Mouse (Mus musculus): ENCODE measurements around the gene Chn1. TPM values are rescaled to one million over a fixed set of nuclear protein-coding genes. Genes with fewer than 3 reads are reported as not detected.

Gene Chn1
- polyA plus RNA-seq, 1 experiment from 2014 or later: 116 TPM

DNA sequence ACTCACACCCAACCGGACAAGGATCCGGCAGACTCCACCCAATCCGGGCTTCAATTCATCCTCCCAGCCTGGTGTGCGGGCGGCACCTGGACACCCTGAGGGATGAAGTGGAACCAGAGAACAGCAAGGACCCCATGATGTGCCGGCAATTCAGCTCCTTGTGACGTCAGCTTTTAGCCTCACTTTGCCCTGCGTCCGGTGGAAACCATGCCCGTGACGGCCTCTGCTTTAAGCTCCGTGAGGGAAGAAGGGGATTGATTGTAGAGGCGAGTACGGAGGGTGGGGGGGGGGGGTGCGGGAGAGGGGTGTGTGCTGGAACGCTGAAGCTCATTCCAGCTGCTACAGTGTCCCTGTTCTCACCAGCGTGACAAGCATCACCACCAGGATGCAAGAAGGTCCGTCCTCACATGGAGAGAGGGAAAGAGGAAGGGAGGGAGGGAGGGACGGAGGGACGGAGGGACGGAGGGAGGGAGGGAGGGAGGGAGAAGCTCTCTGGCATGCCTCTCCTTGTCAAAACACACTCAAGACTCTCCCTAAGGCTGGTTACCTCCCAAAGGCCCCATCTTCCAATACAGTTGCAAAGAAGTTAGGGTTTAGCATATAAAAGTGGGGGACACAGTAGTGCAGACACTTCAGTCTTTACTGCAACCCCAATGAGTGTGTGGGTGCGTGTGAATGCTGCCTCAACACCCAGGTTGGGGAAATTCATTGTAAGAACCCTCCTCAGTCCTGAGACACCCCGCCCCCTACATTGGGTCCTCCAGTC, 214.1 kb downstream of the Chn1 start:
- no peaks in the 10 kb centered on the region for H3K27me3 ChIP-seq (ENCODE audit: control insufficient read depth, insufficient read depth, low read length)
- no peaks in the 10 kb centered on the region for H3K9me3 ChIP-seq (ENCODE audit: control insufficient read depth, low read length)
- H3K4me3 ChIP-seq (ENCODE audit: low read depth, low read length): peak overlapping the region; percentile 24
- H3K4me2 ChIP-seq (ENCODE audit: low read depth): peak overlapping the region; percentile 67
- peak; percentile 43 for DNase-seq (ENCODE audit: low spot score)
- no peaks in the 10 kb centered on the region for H3K36me3 ChIP-seq (ENCODE audit: control insufficient read depth, insufficient read depth, low read length)
- no peak overlapping the region for H3K27ac ChIP-seq (ENCODE audit: low read depth, low read length)
- WGBS: 2% methylated on average over 20 of the region's 23 CpGs
- peak overlapping the region; percentile 29 for H3K9ac ChIP-seq (ENCODE audit: low read length)
- peak; percentile 45; the same call in 1 of the 2 replicates for ATAC-seq (ENCODE audit: insufficient read depth, low FRiP score, low TSS enrichment)
- no peaks in the 10 kb centered on the region for H3K4me1 ChIP-seq (ENCODE audit: control insufficient read depth, insufficient read depth, low read length)

Other genes starting within 250 kb of the Chn1 start
- gene Wipf1, start 245.6 kb downstream of the Chn1 start, polyA plus RNA-seq (2014; fragmentation: Nextera tagmentation; extraction: Ambion mirVana): 9.0 and 9.6 TPM in 2 replicates
- gene Chrna1, start 195.0 kb downstream of the Chn1 start, polyA plus RNA-seq (2014; fragmentation: Nextera tagmentation; extraction: Ambion mirVana): 2.0 and 2.4 TPM in 2 replicates
- gene Atf2, start 117.3 kb upstream of the Chn1 start, polyA plus RNA-seq (2014; fragmentation: Nextera tagmentation; extraction: Ambion mirVana): 83.8 and 84.5 TPM in 2 replicates
- 875 and 905 TPM in 2 replicates for gene Atp5g3, start 136.0 kb upstream of the Chn1 start, polyA plus RNA-seq (2014; fragmentation: Nextera tagmentation; extraction: Ambion mirVana)

Measured in neural tube, embryonic 11.5 days (tissue).